Mouse (Mus musculus) kidney, adult 2 months (tissue): Measurements from ENCODE around the gene Rabep1. TPM values are rescaled to one million over a fixed set of nuclear protein-coding genes. Genes with fewer than 3 reads are reported as not detected.
A peak's percentile ranks its signal among the peaks of the same experiment; 100 is the strongest.

Source experiments
- DNase-seq: peaks from one replicate; pipeline ENCODE4 v3.0.0; 2021
- H3K27ac ChIP-seq: fragments of 200-500 bp; 2 replicates; pipeline ENCODE4 v1.5.1; 2012; ENCODE audit warnings: low read depth, low read length, control low read depth, inconsistent platforms; ENCODE audit not compliant: insufficient read depth
- H3K27me3 ChIP-seq: fragments of 200-500 bp; replicated peaks from 2 replicates; pipeline ENCODE4 v1.6.1; 2012; ENCODE audit warnings: mild to moderate bottlenecking, moderate library complexity, low read length, inconsistent platforms; ENCODE audit not compliant: control insufficient read depth, insufficient read depth
- H3K36me3 ChIP-seq: fragments of 200-500 bp; 2 replicates; pipeline ENCODE4 v1.6.1; 2012; ENCODE audit warnings: mild to moderate bottlenecking, moderate library complexity, low read length, inconsistent platforms; ENCODE audit not compliant: control insufficient read depth, insufficient read depth
- H3K4me1 ChIP-seq: fragments of 200-500 bp; 2 replicates; pipeline ENCODE4 v1.6.1; 2011; ENCODE audit warnings: low read length; ENCODE audit not compliant: control insufficient read depth, insufficient read depth
- H3K4me3 ChIP-seq: fragments of 200-500 bp; 2 replicates; pipeline ENCODE4 v1.5.1; 2011; ENCODE audit warnings: mild to moderate bottlenecking, low read depth, low read length, control low read depth; ENCODE audit not compliant: insufficient read depth
- CTCF ChIP-seq: fragments of 200-500 bp; conservative IDR thresholded peaks from 2 replicates; pipeline ENCODE4 v1.5.1; 2011; ENCODE audit warnings: low read depth, mild to moderate bottlenecking, control low read depth, low read length, moderate library complexity, mixed read lengths; ENCODE audit not compliant: insufficient read depth, insufficient read length
- POLR2A ChIP-seq: fragments of 200-500 bp; IDR thresholded peaks from one replicate; pipeline ENCODE4 v1.6.1; 2011; ENCODE audit warnings: low read depth, low read length, control low read depth
- WGBS: fragments of 180-500 bp; shearing (Covaris S2); methylation state at CpG from one replicate; pipeline ENCODE4 v1.1.7; 2018; 5-methylcytosine and 5-hydroxymethylcytosine counted together
- polyA plus RNA-seq: library from polyadenylated mRNA; depleted of rRNA; stranded (reverse); fragments of >200 nt; gene quantifications from 2 replicates; pipeline ENCODE4 v1.2.3, GENCODE M21; 2012

Gene Rabep1
- polyA plus RNA-seq, 1 experiment: 4.7 TPM

GRCm38 (mm10) chr11:70942596-70942995 lies 98.0 kb downstream of the Rabep1 start:
- TF ChIP-seq POLR2A (no peak), CTCF (0 out of 2 replicates have a peak, but pooled peaks have one; percentile 4)
- Histone ChIP-seq H3K4me3 (no peak overlapping the region), H3K27me3 (no peaks in the 10 kb centered on the region), H3K27ac (no peak overlapping the region), H3K36me3 (peaks cover 29% of the 10 kb centered on the region), H3K4me1 (no peaks in the 10 kb centered on the region)
- no peak for DNase-seq
- 91% methylated on average over 1 of the region's 1 CpGs for WGBS

DNA sequence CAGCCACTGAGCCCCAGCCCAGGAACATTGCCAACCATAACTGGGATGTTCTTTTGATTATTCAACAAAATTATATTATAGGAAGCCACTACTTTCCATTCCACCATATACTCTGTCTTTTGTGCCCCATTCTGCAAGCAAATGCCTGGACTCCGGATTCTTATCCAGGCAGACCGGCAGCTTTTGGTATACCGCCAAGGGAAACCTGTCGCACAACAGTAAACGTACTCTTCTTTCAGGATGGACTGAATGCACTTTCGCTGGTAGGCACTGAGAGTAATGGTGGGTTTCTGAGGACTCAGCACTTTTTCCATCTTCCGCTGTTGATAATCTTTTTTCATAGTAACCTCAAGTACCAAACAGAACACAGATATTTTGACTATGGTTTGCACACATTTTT lies 99.1 kb downstream of the Rabep1 start:
- Histone ChIP-seq H3K36me3 (peaks cover 30% of the 10 kb centered on the region), H3K4me1 (no peaks in the 10 kb centered on the region), H3K4me3 (no peak overlapping the region), H3K27me3 (no peaks in the 10 kb centered on the region), H3K27ac (no peak overlapping the region)
- TF ChIP-seq POLR2A: no peak
- TF ChIP-seq CTCF: no peak
- WGBS: 86% methylated on average over 7 of the region's 7 CpGs
- DNase-seq: no peak

DNA sequence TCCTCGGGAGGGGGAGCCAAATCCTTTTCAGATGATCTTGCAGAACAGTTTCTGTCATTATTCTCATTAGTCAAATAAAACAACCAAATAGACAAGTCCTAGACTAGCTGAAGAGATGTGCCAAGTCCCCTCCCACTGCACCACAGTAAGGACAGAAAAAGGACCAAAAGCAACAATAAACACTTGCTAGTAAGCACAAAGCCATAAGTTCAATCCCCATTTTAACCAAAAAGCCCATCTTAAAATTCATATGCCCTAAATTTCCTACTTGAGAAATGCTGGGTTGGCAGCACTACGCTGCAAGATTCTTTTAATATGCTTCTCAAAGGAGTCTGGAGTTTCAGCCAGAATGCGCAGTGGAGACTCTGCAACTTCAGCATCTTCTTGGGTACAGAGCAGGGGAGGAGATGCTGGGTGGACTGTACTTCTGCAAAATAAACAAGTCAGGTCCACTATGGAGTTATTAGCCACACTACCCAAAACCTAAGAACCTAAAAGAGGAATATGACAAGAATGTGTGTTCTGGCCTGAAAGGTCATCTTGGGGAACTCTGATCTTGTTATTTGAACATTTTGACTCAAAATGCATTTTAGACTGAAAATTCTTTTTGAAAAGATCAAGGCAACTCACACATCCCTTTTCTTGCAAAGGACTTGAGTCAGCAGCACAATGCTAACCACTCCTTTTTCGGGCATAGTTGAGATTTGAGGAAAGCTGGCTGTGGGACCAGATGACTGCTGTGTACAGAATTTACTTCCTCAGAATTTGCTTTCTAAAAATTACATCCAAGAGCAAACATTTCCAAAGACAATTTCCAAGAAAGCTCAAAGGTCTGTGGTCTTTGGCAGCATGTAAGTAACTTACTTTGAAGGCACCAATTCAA lies 100.6 kb downstream of the Rabep1 start:
- no peak for TF ChIP-seq CTCF
- no peak for TF ChIP-seq POLR2A
- H3K27ac ChIP-seq: 0 out of 2 replicates have a peak overlapping the region, but pooled peaks have one; percentile 16

DNA sequence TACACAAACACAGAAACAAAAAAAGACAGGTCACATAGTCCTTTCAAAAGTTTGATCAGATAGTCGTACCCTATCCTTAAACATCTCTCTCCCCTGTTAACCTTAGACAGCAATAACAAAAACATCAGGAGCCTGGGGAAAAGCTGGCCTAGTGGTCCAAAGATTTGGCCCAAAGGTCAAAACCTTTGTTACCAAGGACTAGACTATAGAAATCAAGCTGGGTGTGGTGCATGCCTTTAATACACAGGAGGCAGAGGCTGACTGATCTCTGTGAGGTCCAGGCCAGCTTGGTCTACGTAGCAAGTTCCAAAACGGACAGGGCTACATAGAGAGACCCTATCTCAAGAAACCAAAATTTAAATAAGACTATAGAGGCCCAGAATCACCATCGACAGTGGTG lies 110.1 kb downstream of the Rabep1 start:
- Histone ChIP-seq H3K27me3 (no peaks in the 10 kb centered on the region), H3K4me1 (no peaks in the 10 kb centered on the region), H3K36me3 (peaks cover 22% of the 10 kb centered on the region), H3K27ac (no peak overlapping the region), H3K4me3 (no peak overlapping the region)
- no peak for DNase-seq
- 93% methylated on average over 4 of the region's 4 CpGs for WGBS
- no peak for TF ChIP-seq CTCF
- TF ChIP-seq POLR2A: no peak

More for the DNA sequence above, 100.6 kb downstream of the Rabep1 start:
- Histone ChIP-seq H3K36me3 (peaks cover 24% of the 10 kb centered on the region), H3K27me3 (no peaks in the 10 kb centered on the region), H3K4me3 (no peak overlapping the region), H3K4me1 (no peaks in the 10 kb centered on the region)
- WGBS: 71% methylated on average over 4 of the region's 4 CpGs
- DNase-seq: peak; percentile 32

DNA sequence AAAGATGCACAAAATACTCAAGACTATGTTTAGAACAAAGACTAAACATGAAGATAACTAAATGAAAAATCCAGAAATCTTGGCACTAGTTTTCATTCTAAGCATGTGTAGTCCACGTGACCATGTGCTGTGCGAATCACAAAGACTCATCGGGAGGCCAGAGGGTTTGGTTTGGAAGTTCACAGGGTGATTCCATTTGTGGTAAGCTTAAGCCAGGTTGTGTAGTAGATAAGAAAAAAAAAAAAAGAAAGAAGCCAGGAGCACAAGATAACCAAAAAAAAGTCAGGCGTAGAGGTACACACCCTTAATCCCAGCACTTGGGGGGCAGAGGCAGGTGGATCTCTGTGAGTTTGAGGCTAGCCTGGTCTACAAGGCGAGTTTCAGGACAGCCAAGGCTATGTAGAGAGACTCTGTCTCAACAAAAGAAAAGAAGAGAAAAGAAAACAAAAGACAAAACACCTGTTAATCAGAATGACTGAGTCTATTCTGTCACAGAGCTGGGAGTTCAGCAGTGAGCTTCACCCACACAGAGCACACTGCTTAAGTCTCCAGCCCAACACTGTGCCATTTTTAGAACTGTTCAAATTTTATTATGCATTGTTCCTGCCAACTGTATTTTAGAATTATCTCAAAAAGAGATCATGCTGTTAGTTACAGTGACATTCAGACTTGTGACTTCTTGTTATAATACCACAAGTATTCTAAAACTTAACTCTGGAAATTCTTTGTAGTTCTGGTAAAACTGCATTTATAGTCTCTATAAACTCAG lies 116.4 kb downstream of the Rabep1 start:
- WGBS: 95% methylated on average over 5 of the region's 5 CpGs
- no peak overlapping the region for H3K4me3 ChIP-seq
- no peak overlapping the region for H3K27ac ChIP-seq
- H3K4me1 ChIP-seq: no peaks in the 10 kb centered on the region
- peaks cover 23% of the 10 kb centered on the region for H3K36me3 ChIP-seq
- no peak for TF ChIP-seq CTCF
- TF ChIP-seq POLR2A: no peak
- H3K27me3 ChIP-seq: no peaks in the 10 kb centered on the region
- no peak for DNase-seq

DNA sequence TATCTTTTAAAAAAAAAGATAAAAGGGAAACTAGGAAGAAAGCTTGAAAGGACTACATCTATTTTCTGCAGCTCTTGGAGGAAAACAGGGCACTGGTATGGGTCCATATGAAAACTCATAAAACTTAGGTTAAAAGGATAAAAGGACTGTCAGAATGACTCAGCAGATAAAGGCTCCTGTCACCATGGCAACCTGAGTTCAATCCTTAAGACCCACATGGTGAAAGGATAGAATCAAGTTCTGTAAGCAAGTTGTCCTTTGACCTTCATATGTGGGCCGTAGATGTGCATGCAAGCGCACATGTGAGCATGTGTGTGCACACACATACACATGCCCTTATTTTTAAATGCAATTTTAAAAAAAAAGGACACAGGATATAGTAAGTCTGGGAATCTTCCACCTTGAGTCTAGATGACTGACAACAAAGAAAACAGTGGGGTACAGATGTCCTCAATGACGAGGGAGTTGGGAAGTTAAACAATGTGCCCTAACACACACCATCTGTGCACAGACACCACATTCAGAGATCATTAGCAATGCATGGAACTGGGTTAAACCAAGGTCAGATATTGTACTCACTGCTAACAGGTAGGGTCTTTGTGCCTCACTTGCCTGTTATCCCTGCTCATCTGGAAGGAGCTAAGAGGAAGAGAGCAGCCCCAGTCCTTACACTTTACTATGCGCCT lies 119.8 kb downstream of the Rabep1 start:
- no peak overlapping the region for H3K4me3 ChIP-seq
- WGBS: 83% methylated on average over 4 of the region's 4 CpGs
- peaks cover 4% of the 10 kb centered on the region; the same call in 1 of the 2 replicates for H3K4me1 ChIP-seq
- no peaks in the 10 kb centered on the region for H3K27me3 ChIP-seq
- no peak for TF ChIP-seq POLR2A
- no peak for TF ChIP-seq CTCF
- no peak for DNase-seq
- peaks cover 9% of the 10 kb centered on the region for H3K36me3 ChIP-seq
- no peak overlapping the region for H3K27ac ChIP-seq
